Mouse (Mus musculus): Measurements from ENCODE around the gene Hmg20a. TPM values are rescaled to one million over a fixed set of nuclear protein-coding genes. Genes with fewer than 3 reads are reported as not detected.
A peak's percentile ranks its signal among the peaks of the same experiment; 100 is the strongest.

Hmg20a gene
- total RNA-seq (2022): 10 to 100 TPM; 11.0 to 14.5 (median 11.1) TPM

GRCm38 (mm10) chr9:56417948-56418737 is at the start of gene Hmg20a, which contains the start of gene Peak1:
Gene Hmg20a (plus strand): TSS chr9:56418609.
Gene Peak1 (minus strand): TSS chr9:56418067.
- peak; percentile 100 for DNase-seq (ENCODE audit: low spot score in 2 of 2)

- DNase-seq (ENCODE audit: low spot score in 2 of 2): no peak
Observed at GRCm38 (mm10) chr9:56368814-56369213, 49.6 kb upstream of the Hmg20a start.

GRCm38 (mm10) chr9:56370710-56371109 is 47.7 kb upstream of the Hmg20a start:
- DNase-seq (ENCODE audit: low spot score in 2 of 2): no peak

GRCm38 (mm10) chr9:56374401-56374800 is 44.0 kb upstream of the Hmg20a start:
- no peak for DNase-seq (ENCODE audit: low spot score in 2 of 2)

GRCm38 (mm10) chr9:56382786-56383185 is 35.6 kb upstream of the Hmg20a start:
- no peak for DNase-seq (ENCODE audit: low spot score in 2 of 2)

- DNase-seq (ENCODE audit: low spot score in 2 of 2): no peak
Observed at GRCm38 (mm10) chr9:56392857-56393256, 25.6 kb upstream of the Hmg20a start.

- no peak for DNase-seq (ENCODE audit: low spot score in 2 of 2)
Observed at GRCm38 (mm10) chr9:56396306-56396705, 22.1 kb upstream of the Hmg20a start.

- DNase-seq (ENCODE audit: low spot score in 2 of 2): no peak
Observed at GRCm38 (mm10) chr9:56404619-56405018, 13.8 kb upstream of the Hmg20a start.

- no peak for DNase-seq (ENCODE audit: low spot score in 2 of 2)
Observed at GRCm38 (mm10) chr9:56409928-56410327, 8.5 kb upstream of the Hmg20a start.

- DNase-seq (ENCODE audit: low spot score in 2 of 2): no peak
Observed at GRCm38 (mm10) chr9:56412716-56413115, 5.7 kb upstream of the Hmg20a start.

- DNase-seq (ENCODE audit: low spot score in 2 of 2): no peak
Observed at GRCm38 (mm10) chr9:56414322-56414721, 4.1 kb upstream of the Hmg20a start.

- no peak for DNase-seq (ENCODE audit: low spot score in 2 of 2)
Observed at GRCm38 (mm10) chr9:56415393-56415792, 3.0 kb upstream of the Hmg20a start.

GRCm38 (mm10) chr9:56415935-56416607 is 2.3 kb upstream of the Hmg20a start:
- DNase-seq (ENCODE audit: low spot score in 2 of 2): no peak

- peak; percentile 85 for DNase-seq (ENCODE audit: low spot score in 2 of 2)
Observed at GRCm38 (mm10) chr9:56417415-56417947, 928 bp upstream of the Hmg20a start.

- peak; percentile 47 to 52 for DNase-seq (ENCODE audit: low spot score in 2 of 2)
Observed at GRCm38 (mm10) chr9:56418738-56419239, 380 bp downstream of the Hmg20a start.

GRCm38 (mm10) chr9:56420236-56420635 is 1.8 kb downstream of the Hmg20a start:
- no peak for DNase-seq (ENCODE audit: low spot score in 2 of 2)

GRCm38 (mm10) chr9:56420892-56421601 is 2.6 kb downstream of the Hmg20a start:
- no peak for DNase-seq (ENCODE audit: low spot score in 2 of 2)

- DNase-seq (ENCODE audit: low spot score in 2 of 2): no peak
Observed at GRCm38 (mm10) chr9:56421991-56422390, 3.6 kb downstream of the Hmg20a start.

- DNase-seq (ENCODE audit: low spot score in 2 of 2): no peak
Observed at GRCm38 (mm10) chr9:56424861-56425260, 6.5 kb downstream of the Hmg20a start.

GRCm38 (mm10) chr9:56435821-56436526 is 17.6 kb downstream of the Hmg20a start:
- no peak for DNase-seq (ENCODE audit: low spot score in 2 of 2)

Measured in gastrocnemius, adult 8-10 months (tissue).